Mouse (Mus musculus): ENCODE data around the gene Git2. TPM values are rescaled to one million over a fixed set of nuclear protein-coding genes. Genes with fewer than 3 reads are reported as not detected.

Gene Git2
- total RNA-seq, 2 experiments from 2014 or later = 45.2 to 81.5 TPM

DNA sequence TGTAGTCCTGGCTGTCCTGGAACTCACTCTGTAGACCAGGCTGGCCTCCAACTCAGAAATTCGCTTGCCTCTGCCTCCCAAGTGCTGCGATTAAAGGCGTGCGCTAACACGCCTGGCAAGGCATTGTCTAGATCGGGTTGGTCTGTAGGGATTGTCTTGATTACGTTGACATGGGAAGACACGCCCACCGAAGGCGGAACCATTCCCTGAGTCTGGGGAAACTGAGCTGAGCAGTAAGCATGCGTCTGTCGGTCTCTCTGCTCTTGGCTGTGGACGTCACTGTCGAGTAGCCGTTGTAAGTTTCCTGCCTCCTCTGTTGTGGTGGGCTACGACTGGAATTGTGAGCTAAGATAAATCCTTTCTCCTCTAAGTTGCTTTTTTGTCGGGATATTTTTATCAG lies 78.4 kb downstream of the Git2 start:
- no peak for ATAC-seq (replicated peaks; ENCODE audit: low FRiP score, low TSS enrichment, poor library complexity, severe bottlenecking)

DNA sequence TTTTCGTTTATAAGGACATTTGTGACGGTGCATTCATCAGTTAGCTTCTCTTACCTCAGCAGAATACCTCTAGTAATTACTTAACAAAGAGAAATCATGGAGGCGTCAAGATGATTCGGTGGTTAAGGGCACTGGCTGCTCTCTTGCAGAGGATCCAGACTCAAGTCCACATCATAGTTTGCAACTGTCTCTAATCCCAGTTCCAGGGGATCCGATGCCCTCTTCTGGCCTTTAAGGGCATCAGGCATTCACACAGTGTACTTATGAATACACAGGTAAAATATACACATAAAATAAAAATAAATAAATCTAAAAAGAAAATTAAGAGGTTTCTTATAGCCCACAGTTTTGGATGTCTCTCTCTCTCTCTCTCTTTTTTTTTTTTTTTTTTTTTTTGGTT lies 79.5 kb downstream of the Git2 start:
- ATAC-seq (replicated peaks; ENCODE audit: low FRiP score, low TSS enrichment, poor library complexity, severe bottlenecking) = no peak

DNA sequence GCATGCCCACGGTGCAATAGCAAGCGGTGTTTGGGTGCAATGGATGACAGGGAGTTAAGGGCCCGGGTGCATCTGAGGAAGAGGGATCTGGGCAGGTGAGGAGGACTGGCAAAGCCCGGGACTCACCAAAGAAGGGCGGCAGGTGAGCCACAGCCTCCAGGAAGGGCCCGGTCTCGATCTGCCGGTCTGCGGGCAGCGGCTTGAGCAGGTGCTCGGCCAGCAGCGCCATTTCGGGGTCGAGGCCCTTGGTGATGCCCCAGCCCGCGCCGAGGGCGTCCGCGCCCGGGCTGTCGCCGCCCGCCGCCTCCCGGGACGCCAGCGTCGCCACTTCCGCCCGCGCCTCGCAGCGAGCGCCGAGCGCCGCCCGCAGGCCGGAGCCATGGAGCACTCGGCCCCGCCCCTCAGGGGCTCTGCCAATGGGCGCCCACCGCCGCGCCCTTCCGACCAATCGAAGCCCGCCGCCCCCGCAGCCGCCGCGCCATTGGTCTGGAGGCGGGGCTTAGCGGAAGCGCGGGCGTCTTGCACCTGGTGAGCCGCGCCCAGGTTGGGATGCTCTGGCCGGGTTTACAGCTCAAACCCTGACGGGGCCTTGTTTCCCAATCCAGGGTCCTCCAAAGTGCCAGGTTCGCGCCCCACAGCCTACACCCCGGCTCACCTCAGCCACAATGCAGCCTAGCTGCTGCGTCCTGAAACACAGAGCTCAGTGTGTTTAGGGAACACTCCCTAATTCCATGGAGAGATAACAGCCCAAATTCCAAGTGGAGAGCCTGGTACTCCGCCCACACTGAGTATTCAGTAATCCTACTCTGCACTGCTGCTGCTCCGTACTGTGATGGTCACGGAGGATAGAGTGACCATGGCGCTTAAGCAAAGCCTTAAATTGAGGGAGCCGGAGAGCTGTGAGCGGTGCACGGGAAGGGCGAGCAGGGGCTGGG lies 84.4 kb downstream of the Git2 start, which contains the start of gene Gltp:
Gltp (minus strand) TSS at position 352 of the 935 bp plus-strand sequence.
- peak; percentile 89 for ATAC-seq (replicated peaks; ENCODE audit: low FRiP score, low TSS enrichment, poor library complexity, severe bottlenecking)

DNA sequence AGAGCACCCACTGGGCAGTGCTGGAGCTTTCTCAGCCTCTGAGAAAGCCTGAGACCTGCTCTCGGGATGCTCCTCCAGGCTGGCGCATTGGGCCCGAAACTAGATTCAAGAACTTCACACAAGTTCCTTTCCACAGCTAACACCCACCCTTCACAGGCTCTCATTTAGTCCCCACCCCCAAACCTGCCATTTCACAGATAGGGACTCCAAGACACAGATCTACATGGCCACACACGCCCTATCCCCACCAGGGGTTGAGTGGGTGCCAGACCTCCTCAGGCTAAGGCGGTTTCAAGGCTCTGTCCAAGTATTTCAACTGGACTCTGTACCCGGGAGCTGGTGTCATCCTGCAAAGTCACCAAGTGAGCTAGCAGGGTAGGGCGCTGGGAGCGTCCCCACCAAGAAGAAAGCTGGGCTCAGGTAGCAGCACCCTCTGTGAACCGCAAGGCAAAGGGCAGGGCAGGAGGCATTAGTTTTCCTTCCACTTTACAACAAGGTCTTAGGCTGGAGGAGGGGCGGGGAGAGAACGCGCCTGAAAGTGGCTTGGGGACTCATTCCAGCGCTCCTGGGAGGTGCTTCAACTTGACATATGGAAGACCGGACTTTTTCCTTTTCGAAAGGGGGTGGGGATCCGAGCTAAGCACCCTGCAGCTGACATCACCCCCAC lies 85.5 kb downstream of the Git2 start:
- peak; percentile 57 for ATAC-seq (replicated peaks; ENCODE audit: low FRiP score, low TSS enrichment, poor library complexity, severe bottlenecking)

DNA sequence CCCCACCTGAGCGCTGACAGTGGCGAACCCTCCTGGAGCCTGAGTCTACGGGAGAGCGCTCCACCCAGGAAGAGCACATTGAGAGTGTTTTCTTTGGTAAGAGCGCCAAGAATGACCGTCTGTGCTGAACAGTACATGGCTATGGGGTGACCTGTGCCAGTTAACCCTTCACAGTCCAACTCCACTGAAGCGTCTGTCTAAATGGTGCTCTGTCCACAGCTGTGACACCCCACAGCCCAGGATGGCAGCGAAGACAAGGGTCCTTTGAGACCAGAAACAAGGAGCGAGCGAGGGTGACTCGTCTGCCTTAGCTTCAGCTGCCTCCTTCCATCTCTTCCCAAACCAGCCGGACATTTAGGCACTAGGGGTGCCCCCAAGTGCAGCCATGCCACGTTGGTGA lies 86.6 kb downstream of the Git2 start:
- ATAC-seq (replicated peaks; ENCODE audit: low FRiP score, low TSS enrichment, poor library complexity, severe bottlenecking) = no peak

DNA sequence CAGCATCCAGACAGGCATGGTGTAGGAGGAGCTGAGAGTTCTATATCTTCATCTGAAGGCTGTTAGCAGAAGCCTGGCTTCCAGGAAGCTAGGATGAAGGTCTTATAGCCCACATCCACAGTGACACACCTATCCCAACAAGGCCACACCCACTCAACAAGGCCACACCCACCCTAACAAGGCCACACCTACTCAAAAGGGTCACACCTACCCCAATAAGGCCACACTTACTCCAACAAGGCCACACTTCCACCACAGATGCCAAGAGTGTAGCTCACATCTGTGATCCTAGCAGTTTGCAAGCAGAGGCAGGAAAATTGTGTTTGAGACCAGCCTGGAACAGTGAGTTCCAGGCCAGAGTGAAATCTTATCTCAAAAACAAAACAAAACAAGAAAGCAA lies 87.4 kb downstream of the Git2 start:
- no peak for ATAC-seq (replicated peaks; ENCODE audit: low FRiP score, low TSS enrichment, poor library complexity, severe bottlenecking)

DNA sequence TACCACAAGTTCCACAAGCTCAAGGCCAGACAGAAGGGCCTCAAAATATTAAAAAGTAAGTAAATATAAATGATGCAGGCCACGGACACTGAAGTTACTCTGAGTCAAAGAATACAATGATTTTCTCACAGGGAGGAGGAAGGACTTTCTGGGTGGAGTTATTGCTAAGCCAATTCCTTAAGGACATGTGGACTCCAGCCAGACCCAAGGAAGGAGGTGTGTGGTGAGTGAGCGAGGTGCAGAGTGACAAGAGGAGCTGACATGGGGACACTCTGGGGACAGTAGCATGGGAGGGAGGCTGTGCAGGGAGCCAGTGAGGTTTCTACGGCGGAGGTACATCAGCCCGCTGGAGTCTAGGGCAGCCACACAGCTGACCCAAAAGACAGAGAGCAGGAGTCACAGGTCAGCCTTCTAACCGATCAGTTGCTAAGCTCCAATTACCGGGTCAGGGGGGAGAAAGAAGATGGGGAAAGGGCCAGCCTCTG lies 88.5 kb downstream of the Git2 start:
- no peak for ATAC-seq (replicated peaks; ENCODE audit: low FRiP score, low TSS enrichment, poor library complexity, severe bottlenecking)

DNA sequence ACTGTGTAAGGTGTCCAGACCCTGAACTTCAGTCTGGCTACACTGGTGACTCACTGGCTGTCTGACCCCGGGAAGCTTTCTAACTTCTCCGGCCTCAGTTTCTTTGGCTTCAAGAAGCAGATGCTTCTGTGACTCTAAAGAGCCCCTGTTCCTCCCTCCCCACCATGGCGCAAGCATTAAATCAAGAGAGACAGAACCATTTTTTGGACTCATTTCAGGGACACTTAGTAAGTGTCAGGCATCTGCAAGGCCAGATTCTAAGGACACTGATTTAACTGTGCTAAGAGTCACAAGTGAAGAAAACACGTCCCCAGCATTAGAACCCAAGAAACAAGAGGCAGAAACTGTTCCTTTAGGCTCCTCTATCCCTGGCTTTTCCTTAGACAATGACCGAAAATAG lies 89.3 kb downstream of the Git2 start:
- no peak for ATAC-seq (replicated peaks; ENCODE audit: low FRiP score, low TSS enrichment, poor library complexity, severe bottlenecking)

DNA sequence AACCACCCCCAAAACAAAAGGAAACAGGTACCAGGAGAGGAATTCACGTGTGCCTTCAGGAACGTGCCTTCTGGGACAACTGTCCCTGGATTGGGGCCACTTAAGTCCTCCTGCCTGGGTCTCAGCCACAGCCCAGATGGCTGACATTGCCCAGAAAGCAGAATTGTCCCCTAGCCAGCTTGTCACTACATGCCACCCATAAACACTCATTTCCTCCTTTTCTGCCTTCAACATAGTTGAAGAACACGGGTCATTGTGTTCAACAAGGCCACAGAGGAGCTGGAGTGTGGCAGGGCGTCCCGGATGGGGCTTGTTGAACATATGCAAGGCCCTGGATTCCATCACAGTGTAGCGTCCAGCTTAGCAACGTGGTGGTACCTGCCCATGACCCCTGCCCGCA lies 93.6 kb downstream of the Git2 start:
- no peak for ATAC-seq (replicated peaks; ENCODE audit: low FRiP score, low TSS enrichment, poor library complexity, severe bottlenecking)

DNA sequence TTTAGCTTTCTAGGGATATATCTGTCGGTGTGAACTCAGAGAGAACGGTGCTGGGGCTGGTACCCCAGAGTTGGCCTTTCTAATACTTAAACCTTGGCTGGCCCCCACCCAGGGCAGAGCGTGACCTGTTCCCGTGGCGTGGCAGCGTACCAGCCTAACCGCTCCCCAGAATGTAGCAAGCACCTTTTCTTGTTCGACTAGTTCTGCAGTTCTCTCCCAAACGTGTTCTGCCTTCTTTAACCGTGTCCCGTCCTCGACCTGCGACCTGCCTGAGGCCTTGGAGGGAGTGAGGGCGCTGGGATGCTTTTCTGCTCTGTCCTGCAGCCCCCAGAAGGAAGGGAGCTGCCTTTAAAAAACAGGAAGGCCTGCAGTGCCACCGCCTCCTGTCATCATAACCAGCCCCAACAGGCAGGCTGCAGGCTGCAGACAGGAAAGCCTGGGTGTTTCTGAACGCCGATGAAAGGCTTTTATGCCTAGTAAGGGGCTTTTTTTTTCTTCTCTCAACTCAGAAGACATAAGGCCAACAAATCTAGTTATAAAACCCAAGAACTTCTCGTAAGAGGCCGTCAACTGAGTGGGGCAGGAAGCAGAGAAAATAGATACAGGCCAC lies 94.5 kb downstream of the Git2 start:
- ATAC-seq (replicated peaks; ENCODE audit: low FRiP score, low TSS enrichment, poor library complexity, severe bottlenecking) = no peak

DNA sequence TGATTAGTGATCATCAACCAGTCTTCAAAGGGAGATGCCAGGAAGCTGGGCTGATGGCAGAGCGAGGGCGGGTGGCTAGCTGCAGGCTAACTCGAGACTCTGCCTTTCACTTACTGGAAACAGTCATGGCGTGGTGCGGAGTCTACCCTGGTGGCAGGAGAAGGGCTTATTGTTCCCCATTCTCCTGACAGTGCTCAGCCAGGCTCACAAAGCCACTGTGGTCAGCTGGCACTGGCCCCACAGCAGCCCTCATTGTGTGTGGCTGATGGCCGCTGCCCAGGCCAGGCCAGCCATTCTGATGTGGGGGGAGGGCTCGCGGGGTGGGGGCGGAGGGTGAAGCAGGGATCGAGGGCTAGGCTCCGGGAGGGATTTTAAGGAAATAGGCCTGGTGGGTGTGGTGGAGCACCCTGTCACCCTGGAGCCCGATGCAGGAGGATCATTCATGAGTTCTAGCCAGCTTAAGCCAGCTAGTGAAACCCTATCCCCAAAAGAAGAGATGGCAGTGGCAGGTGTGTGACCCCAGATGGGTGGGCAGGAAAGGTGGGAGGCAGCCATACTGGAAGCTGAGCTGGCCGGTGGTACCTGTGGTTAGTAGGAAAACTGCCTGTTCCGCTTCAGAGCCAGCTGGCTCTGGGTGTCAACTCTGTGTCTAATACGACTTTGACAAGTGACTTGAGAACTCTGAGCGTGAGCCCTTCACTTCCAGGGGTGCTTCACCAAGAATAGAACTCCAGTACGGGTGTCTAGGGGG lies 95.3 kb downstream of the Git2 start:
- ATAC-seq (replicated peaks; ENCODE audit: low FRiP score, low TSS enrichment, poor library complexity, severe bottlenecking) = no peak

Other genes starting within 250 kb of the Git2 start
- gene Fam222a, start 207.5 kb downstream of the Git2 start, total RNA-seq (2014; fragmentation: Nextera tagmentation) = 1.2 TPM in 1 of 2 replicates, not detected in the other
- gene Fam222a, start 207.5 kb downstream of the Git2 start, total RNA-seq (2017) = 0.08 TPM in 1 of 2 replicates, not detected in the other
- gene Trpv4, start 117.1 kb downstream of the Git2 start, total RNA-seq (2014; fragmentation: Nextera tagmentation) = 0.15 and 0.20 TPM in 2 replicates
- 0.52 TPM in 1 of 2 replicates, not detected in the other for gene Trpv4, start 117.1 kb downstream of the Git2 start, total RNA-seq (2017)
- gene Gltp, start 84.5 kb downstream of the Git2 start, total RNA-seq (2014; fragmentation: Nextera tagmentation) = 56.0 and 67.5 TPM in 2 replicates
- 29.3 and 35.2 TPM in 2 replicates for gene Gltp, start 84.5 kb downstream of the Git2 start, total RNA-seq (2017)
- 19.9 and 20.3 TPM in 2 replicates for gene Tchp, start 67.8 kb downstream of the Git2 start, total RNA-seq (2014; fragmentation: Nextera tagmentation)
- 11.8 and 16.3 TPM in 2 replicates for gene Tchp, start 67.8 kb downstream of the Git2 start, total RNA-seq (2017)
- gene Ankrd13a, start 840 bp downstream of the Git2 start, total RNA-seq (2014; fragmentation: Nextera tagmentation) = 351 and 396 TPM in 2 replicates
- 330 and 379 TPM in 2 replicates for gene Ankrd13a, start 840 bp downstream of the Git2 start, total RNA-seq (2017)
- 55.0 and 65.2 TPM in 2 replicates for gene 1500011B03Rik, start 48.0 kb upstream of the Git2 start, total RNA-seq (2014; fragmentation: Nextera tagmentation)
- gene 1500011B03Rik, start 48.0 kb upstream of the Git2 start, total RNA-seq (2017) = 49.4 and 53.2 TPM in 2 replicates
- not detected in 2 replicates for gene 4930519G04Rik, start 78.1 kb upstream of the Git2 start, total RNA-seq (2014; fragmentation: Nextera tagmentation)
- not detected in 2 replicates for gene 4930519G04Rik, start 78.1 kb upstream of the Git2 start, total RNA-seq (2017)
- not detected in 2 replicates for gene Gm9936, start 83.2 kb upstream of the Git2 start, total RNA-seq (2014; fragmentation: Nextera tagmentation)
- gene Gm9936, start 83.2 kb upstream of the Git2 start, total RNA-seq (2017) = not detected in 2 replicates
- gene Oasl2, start 121.4 kb upstream of the Git2 start, total RNA-seq (2014; fragmentation: Nextera tagmentation) = 3.9 and 6.3 TPM in 2 replicates
- 5.8 and 9.7 TPM in 2 replicates for gene Oasl2, start 121.4 kb upstream of the Git2 start, total RNA-seq (2017)
- gene Oasl1, start 147.7 kb upstream of the Git2 start, total RNA-seq (2014; fragmentation: Nextera tagmentation) = 12.2 and 21.1 TPM in 2 replicates
- gene Oasl1, start 147.7 kb upstream of the Git2 start, total RNA-seq (2017) = 2.6 and 7.0 TPM in 2 replicates
- gene 2210016L21Rik, start 166.6 kb upstream of the Git2 start, total RNA-seq (2014; fragmentation: Nextera tagmentation) = 20.0 and 21.2 TPM in 2 replicates
- 13.2 and 20.1 TPM in 2 replicates for gene 2210016L21Rik, start 166.6 kb upstream of the Git2 start, total RNA-seq (2017)
- gene Hnf1a, start 195.6 kb upstream of the Git2 start, total RNA-seq (2014; fragmentation: Nextera tagmentation) = not detected in 2 replicates
- not detected in 2 replicates for gene Hnf1a, start 195.6 kb upstream of the Git2 start, total RNA-seq (2017)
- gene Sppl3, start 235.6 kb upstream of the Git2 start, total RNA-seq (2014; fragmentation: Nextera tagmentation) = 47.2 and 47.5 TPM in 2 replicates
- 20.0 and 23.0 TPM in 2 replicates for gene Sppl3, start 235.6 kb upstream of the Git2 start, total RNA-seq (2017)